Mouse (Mus musculus) liver, embryonic 14.5 days (tissue): ENCODE measurements at regions not wholly inside any gene's neighbourhood (a gene's known extent, or its start where the extent isn't known, plus 50 kb on each side); places are given as distances from the start of the nearest gene placed in this dataset.

Experiments
- ATAC-seq: fragments of 200-750 bp; cut with Nextera tagmentation; 2 replicates; pipeline ENCODE4 v1.8.0; 2017; ENCODE audit warnings: moderate number of reproducible peaks, mild to moderate bottlenecking, moderate library complexity; ENCODE audit not compliant: insufficient read depth
- DNase-seq, 3 experiments: peaks; one replicate each; pipeline ENCODE4 v3.0.0-alpha.2; 2012 to 2013; ENCODE audit warnings: low read depth in 3 of 3, low spot score in 3 of 3
- H3K27ac ChIP-seq: fragments of 300-500 bp; sonication (generic); 2 replicates; pipeline ENCODE4 v1.5.1; 2014; ENCODE audit warnings: moderate library complexity, mild to moderate bottlenecking, control low read depth, inconsistent platforms
- H3K27me3 ChIP-seq: fragments of 300-500 bp; sonication (generic); 2 replicates; pipeline ENCODE4 v1.6.1; 2014; ENCODE audit warnings: mild to moderate bottlenecking, low read length, moderate library complexity; ENCODE audit not compliant: control insufficient read depth, insufficient read depth
- H3K36me3 ChIP-seq: fragments of 300-500 bp; sonication (generic); replicated peaks from 2 replicates; pipeline ENCODE4 v1.6.1; 2014; ENCODE audit warnings: low read depth; ENCODE audit not compliant: control insufficient read depth, insufficient read depth
- H3K4me1 ChIP-seq, 2 experiments: fragments of 200-500 bp in 1 of 2; fragments of 300-500 bp in 1 of 2; sonication (generic) in 1 of 2; replicated peaks; 2 replicates each; pipeline ENCODE4 v1.6.1; 2012 to 2014; ENCODE audit warnings: antibody characterized with exemption in 1 of 2, inconsistent platforms in 1 of 2, low read length in 1 of 2; ENCODE audit not compliant: control insufficient read depth in 2 of 2, insufficient read depth in 2 of 2
- H3K4me2 ChIP-seq: fragments of 300-500 bp; sonication (generic); 2 replicates; pipeline ENCODE4 v1.6.1; 2014; ENCODE audit warnings: low read depth, mild to moderate bottlenecking, control low read depth, moderate library complexity
- H3K4me3 ChIP-seq, 2 experiments: fragments of 200-500 bp in 1 of 2; fragments of 300-500 bp in 1 of 2; sonication (generic) in 1 of 2; 2 replicates each; pipeline ENCODE4 v1.5.1; 2012 to 2014; ENCODE audit warnings: low read depth in 2 of 2, low read length in 2 of 2, mild to moderate bottlenecking in 2 of 2, control low read depth in 1 of 2, inconsistent platforms in 1 of 2, moderate library complexity in 1 of 2; ENCODE audit not compliant: insufficient read depth in 1 of 2
- H3K9ac ChIP-seq: fragments of 300-500 bp; sonication (generic); replicated peaks from 2 replicates; pipeline ENCODE4 v1.6.1; 2014; ENCODE audit warnings: mild to moderate bottlenecking, control low read depth, moderate library complexity
- H3K9me3 ChIP-seq: fragments of 300-500 bp; sonication (generic); 2 replicates; pipeline ENCODE4 v1.6.1; 2016; ENCODE audit warnings: low read length, mixed read lengths; ENCODE audit not compliant: control insufficient read depth
- CTCF ChIP-seq: IDR thresholded peaks from 2 replicates; pipeline ENCODE4 v1.5.1; 2016; ENCODE audit warnings: antibody characterized with exemption, low read depth, control low read depth
- EP300 ChIP-seq: IDR thresholded peaks from 2 replicates; pipeline ENCODE4 v1.6.1; 2016; ENCODE audit warnings: antibody characterized with exemption, low read depth
- WGBS: fragments of 180-500 bp; shearing (Covaris S2); extraction: QIAGEN DNeasy Blood & Tissue Kit; methylation state at CpG from one replicate; pipeline ENCODE4 v1.1.7; 2014; ENCODE audit not compliant: insufficient replicate concordance; 5-methylcytosine and 5-hydroxymethylcytosine counted together

DNA sequence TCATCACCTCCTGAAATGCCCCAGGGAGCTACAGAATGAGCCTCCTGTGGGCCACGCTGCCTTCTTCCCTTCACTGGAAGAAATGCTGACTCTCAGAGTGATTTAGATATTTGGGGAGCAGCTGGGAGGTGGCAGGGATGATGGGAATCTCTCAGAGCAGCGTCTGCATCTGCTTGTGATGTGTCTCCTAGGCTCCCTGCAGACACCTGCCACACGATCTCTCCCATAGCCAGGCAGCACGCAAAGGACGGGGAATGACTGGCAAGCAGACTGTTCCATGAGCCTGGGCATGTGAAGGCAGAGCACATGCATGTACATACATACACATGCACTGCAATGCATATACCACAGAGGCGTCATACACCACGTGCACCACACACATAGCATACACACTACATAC is 133.4 kb upstream of the Gadl1 start:
- H3K4me2 ChIP-seq: no peak overlapping the region
- no peak overlapping the region for H3K4me3 ChIP-seq
- no peaks in the 10 kb centered on the region for H3K36me3 ChIP-seq
- no peaks in the 10 kb centered on the region for H3K4me1 ChIP-seq
- TF ChIP-seq CTCF (no peak), EP300 (no peak)
- no peak for ATAC-seq
- no peaks in the 10 kb centered on the region for H3K9me3 ChIP-seq
- 63% methylated on average over 7 of the region's 7 CpGs for WGBS
- no peaks in the 10 kb centered on the region for H3K27me3 ChIP-seq
- DNase-seq: no peak
- H3K9ac ChIP-seq: no peak overlapping the region
- no peak overlapping the region for H3K27ac ChIP-seq

DNA sequence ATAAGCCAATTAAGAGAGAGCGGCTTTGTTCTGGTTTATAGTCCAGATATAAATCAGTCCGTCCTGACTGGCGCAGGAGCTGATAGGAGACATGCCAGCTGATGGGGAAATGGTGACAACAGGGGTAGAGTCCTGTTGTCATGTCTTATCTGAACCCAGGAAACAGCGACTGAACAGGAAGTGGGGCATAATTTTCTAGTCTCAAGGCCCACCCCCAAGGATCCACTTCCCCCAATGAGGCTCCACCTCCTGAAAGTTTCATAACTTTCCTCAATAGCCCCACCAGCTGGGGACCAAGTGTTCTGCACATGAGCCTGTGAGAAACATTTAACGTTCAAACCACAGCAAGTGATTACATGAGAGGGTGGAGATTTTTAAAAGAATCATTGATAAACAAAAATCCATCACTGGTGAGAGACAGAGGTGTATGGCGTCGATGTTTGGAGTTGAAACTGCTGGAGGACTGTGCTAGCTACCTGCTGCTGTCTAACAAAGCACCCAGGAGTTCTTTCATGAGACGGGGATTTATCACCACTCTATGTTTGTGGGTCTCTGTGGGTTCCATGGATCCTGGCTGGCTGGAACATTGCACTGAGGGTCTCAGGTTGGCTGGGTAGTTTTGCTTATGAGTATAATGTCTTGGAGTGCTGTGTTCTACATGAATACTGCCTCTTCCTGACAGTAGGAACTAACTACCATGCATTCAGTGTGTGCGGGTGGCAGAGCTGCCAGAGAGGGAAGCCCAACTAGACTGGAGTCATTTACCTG is 132.0 kb upstream of the Gadl1 start:
- no peaks in the 10 kb centered on the region for H3K27me3 ChIP-seq
- H3K36me3 ChIP-seq: no peaks in the 10 kb centered on the region
- TF ChIP-seq CTCF: no peak
- no peak for TF ChIP-seq EP300
- H3K9me3 ChIP-seq: no peaks in the 10 kb centered on the region
- no peak overlapping the region for H3K27ac ChIP-seq
- no peaks in the 10 kb centered on the region for H3K4me1 ChIP-seq
- DNase-seq (no peak), ATAC-seq (no peak)
- no peak overlapping the region for H3K4me2 ChIP-seq
- H3K9ac ChIP-seq: no peak overlapping the region
- WGBS: 50% methylated on average over 9 of the region's 9 CpGs
- H3K4me3 ChIP-seq: no peak overlapping the region

DNA sequence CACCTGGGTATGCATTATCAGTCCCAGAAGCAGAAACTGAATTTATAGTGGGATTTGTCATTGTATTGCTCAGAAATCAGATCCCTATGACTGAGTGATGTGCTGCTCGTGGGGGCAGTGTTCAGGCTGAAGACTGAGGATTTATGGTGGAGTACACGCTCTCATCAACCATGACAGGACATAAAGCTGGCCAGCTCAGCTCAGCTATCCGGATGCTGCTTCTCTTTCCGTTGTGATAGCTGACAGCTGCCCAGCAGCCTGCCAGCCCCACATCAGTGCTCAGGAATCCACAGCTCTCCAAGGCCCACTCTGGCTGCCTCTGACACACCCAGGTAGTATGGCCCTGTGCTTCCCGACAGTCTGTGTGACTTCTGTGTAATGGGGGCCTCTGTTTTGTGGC is 130.4 kb upstream of the Gadl1 start:
- no peak overlapping the region for H3K27ac ChIP-seq
- no peaks in the 10 kb centered on the region for H3K27me3 ChIP-seq
- H3K9me3 ChIP-seq: no peaks in the 10 kb centered on the region
- DNase-seq (no peak), ATAC-seq (no peak)
- 56% methylated on average over 5 of the region's 5 CpGs for WGBS
- H3K4me2 ChIP-seq: no peak overlapping the region
- H3K9ac ChIP-seq: no peak overlapping the region
- H3K36me3 ChIP-seq: no peaks in the 10 kb centered on the region
- H3K4me1 ChIP-seq: no peaks in the 10 kb centered on the region
- no peak for TF ChIP-seq EP300
- no peak for TF ChIP-seq CTCF
- no peak overlapping the region for H3K4me3 ChIP-seq

DNA sequence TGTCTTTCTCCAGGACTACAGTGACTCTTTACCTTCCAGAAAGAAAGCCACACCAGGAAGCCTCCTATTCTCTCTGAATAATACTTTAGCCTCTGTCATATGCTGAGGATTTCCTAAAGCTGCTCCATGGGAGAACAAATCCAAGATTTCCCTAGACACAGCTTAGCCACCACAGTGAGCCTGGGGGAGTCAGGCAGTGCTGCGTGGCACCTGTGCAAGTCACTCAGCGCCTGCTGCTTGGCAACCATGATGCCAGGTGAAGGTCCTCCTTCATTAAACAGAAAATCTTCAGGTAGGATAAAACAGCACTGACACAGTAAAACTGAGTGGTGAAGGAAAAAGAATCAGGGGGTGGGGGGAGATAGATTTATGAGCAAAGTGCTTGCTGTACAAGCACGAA is 109.9 kb upstream of the Gadl1 start:
- H3K27ac ChIP-seq: no peak overlapping the region
- no peak overlapping the region for H3K4me3 ChIP-seq
- DNase-seq (no peak), ATAC-seq (no peak)
- H3K27me3 ChIP-seq: no peaks in the 10 kb centered on the region
- no peak overlapping the region for H3K4me2 ChIP-seq
- WGBS: 67% methylated on average over 3 of the region's 3 CpGs
- no peaks in the 10 kb centered on the region for H3K4me1 ChIP-seq
- TF ChIP-seq CTCF (no peak), EP300 (no peak)
- no peak overlapping the region for H3K9ac ChIP-seq
- no peaks in the 10 kb centered on the region for H3K9me3 ChIP-seq
- H3K36me3 ChIP-seq: no peaks in the 10 kb centered on the region

DNA sequence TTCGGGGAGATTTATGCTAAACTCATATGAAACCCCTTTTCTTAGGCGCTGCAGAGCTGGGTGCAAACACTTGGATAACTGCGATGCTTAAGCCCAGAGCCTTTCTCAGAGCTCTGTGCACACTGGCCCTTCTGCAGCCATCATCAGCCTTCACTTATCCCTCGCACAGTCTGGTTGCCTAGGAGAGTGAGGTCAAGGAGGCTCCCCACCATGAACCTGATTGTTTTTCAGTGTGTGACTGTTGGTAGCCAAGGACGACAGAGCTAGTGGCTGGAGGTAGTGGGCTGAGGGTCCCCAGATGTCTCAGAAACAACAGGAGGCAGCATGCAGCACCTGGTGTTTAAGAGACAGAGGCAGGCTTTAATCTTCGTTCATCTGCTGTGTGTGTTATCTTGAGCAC is 108.6 kb upstream of the Gadl1 start:
- no peak for ATAC-seq
- no peak overlapping the region for H3K9ac ChIP-seq
- H3K4me2 ChIP-seq: no peak overlapping the region
- WGBS: 53% methylated on average over 6 of the region's 6 CpGs
- no peak for DNase-seq
- H3K9me3 ChIP-seq: no peaks in the 10 kb centered on the region
- H3K4me3 ChIP-seq: no peak overlapping the region
- no peaks in the 10 kb centered on the region for H3K27me3 ChIP-seq
- TF ChIP-seq CTCF (no peak), EP300 (no peak)
- no peak overlapping the region for H3K27ac ChIP-seq
- H3K4me1 ChIP-seq: no peaks in the 10 kb centered on the region
- no peaks in the 10 kb centered on the region for H3K36me3 ChIP-seq
